Mouse (Mus musculus): ENCODE measurements around the gene Kcnab1.

Kcnab1 gene

GRCm38 (mm10) chr3:65204356-65205075 lies 95.3 kb downstream of the Kcnab1 start:
- DNase-seq (ENCODE audit: low read depth, low spot score), result no peak

GRCm38 (mm10) chr3:65205539-65206020 lies 96.4 kb downstream of the Kcnab1 start:
- no peak for DNase-seq (ENCODE audit: low read depth, low spot score)

DNA sequence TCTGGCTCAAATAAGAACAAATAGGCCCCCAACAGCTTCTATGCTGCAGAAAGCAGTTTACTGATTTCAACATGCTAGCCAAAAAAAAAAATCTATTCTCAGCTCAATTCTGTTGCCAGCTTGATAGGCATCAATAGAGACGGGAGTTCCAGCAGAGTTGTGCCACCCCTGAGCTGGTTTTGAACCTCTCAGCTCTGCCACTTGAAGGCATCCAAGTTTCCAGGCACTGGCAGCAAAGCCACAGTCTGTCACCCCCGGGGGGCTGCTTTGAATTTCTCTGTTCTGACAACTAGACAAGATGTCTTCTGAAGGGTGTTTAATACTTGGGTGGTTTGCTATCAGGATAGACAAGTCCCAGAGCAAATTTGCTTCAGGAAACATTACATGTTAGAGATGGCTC lies 104.5 kb downstream of the Kcnab1 start:
- DNase-seq (ENCODE audit: low read depth, low spot score), result no peak

DNA sequence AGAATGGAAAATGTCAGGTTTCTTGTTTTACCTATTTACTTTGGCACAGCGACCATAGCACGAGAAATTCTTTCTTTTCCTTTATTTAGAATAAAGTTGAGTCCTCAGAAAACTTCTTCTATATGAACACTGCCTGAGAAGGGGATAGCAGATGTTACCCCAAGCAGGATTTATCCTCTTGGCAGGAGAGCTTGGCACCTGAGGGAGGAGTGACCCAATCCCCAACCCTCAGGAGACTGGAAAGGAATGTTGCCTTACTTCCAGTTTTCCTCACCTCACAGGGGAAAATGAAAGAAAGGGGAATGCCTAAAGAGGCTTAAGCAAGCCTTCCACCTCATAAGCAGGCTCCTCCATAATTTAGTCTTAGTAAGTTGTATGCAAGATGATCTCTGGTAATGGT lies 105.5 kb downstream of the Kcnab1 start:
- DNase-seq (ENCODE audit: low read depth, low spot score), result no peak

DNA sequence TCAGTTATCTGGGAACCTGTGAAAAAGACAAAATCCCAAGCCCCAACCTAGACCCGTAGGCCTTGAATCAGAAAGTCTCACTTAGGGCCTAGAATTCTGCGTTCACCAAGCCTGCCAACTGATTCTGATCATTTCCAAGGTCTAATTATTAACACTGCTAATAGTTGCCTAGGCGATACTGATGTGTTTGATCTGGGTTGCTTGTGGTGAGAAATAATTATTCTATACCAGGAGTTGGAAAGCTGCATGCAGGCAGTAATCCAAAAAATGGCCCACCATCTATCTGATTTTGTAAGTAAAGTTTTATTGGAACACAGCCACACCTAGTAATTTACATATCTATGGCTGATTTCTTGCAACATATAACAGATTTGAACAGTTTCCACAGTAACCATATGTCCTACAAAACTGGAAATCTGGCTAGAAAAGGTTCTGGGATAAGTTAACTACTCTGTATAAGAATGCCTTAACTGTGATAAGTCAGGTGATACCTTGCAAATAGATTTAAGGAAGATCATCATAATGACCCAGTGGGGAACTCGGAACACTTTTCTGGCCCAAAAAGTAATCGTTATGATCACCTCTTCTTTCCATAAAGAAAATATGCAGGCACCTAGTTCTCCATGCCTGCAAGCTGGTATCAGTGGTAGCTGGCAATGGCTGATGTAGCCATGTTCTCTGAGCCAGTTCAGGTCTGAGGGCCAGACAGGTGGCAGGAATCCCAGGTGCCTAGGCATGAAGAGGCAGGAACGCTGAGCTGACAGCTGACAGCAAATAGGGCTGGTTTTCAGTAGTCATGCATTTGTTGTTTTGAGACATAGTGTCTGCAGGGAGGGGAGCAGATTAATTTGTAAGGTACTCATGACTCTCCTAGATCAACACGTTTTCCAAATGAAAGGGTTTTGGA lies 108.7 kb downstream of the Kcnab1 start:
- DNase-seq (ENCODE audit: low read depth, low spot score), result no peak

- DNase-seq (ENCODE audit: low read depth, low spot score), result no peak
Measured at GRCm38 (mm10) chr3:65220287-65220686, 111.1 kb downstream of the Kcnab1 start.

GRCm38 (mm10) chr3:65223635-65224034 lies 114.5 kb downstream of the Kcnab1 start:
- DNase-seq (ENCODE audit: low read depth, low spot score), result no peak

GRCm38 (mm10) chr3:65230978-65231377 lies 121.8 kb downstream of the Kcnab1 start:
- DNase-seq (ENCODE audit: low read depth, low spot score), result no peak

DNA sequence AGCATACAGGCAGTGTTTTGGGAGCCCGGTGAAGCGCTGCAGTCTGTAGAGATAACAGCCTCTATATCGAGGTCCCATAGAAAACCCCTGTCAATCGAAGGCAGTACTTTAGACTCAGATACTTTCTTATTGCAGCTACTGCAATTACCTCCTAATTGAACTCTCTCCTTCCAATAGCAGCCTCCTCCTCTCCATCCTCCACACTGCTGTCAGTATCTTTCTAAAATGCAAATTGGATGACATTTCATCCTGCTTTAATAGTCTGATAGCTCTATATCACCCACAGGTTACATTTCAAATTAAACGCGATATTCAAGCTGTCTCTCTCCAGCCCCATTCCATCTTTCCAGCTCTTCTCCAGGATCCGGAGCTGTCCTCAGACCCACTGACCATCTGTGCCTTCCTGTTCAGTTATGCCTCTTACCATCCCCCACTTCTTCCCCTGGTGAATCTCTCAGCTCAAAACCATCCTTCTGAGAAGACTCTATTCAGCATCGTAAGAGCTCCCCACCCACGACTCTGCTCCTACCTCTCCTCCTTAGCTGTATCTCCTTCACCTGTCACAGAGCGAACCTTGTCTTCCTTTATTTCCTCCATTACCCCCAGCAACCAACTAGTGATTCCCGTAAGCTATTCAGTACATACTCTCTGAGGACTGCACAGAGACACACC lies 122.4 kb downstream of the Kcnab1 start:
- no peak for DNase-seq (ENCODE audit: low read depth, low spot score)

DNA sequence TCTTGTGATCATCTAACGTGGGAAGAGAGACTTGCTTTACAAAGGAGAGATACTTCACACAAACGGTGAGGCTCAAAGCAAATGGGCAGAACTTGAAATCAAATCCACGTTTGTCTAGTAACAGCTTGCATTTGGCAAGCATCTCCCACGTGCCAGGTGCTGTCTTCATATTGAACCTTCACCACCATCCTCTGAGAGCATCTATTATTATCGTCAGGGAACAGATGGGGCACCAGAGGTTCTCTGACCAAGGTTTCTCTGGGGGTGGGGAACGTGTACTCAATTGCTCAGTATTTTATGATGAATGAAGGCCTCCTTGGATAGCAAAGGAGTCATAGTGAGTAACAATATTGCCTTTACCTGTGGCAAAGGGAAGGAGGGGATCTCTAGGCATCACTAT lies 139.8 kb downstream of the Kcnab1 start:
- no peak for DNase-seq (ENCODE audit: low read depth, low spot score)

GRCm38 (mm10) chr3:65260521-65260920 lies 151.3 kb downstream of the Kcnab1 start:
- DNase-seq (ENCODE audit: low read depth, low spot score), result no peak

DNA sequence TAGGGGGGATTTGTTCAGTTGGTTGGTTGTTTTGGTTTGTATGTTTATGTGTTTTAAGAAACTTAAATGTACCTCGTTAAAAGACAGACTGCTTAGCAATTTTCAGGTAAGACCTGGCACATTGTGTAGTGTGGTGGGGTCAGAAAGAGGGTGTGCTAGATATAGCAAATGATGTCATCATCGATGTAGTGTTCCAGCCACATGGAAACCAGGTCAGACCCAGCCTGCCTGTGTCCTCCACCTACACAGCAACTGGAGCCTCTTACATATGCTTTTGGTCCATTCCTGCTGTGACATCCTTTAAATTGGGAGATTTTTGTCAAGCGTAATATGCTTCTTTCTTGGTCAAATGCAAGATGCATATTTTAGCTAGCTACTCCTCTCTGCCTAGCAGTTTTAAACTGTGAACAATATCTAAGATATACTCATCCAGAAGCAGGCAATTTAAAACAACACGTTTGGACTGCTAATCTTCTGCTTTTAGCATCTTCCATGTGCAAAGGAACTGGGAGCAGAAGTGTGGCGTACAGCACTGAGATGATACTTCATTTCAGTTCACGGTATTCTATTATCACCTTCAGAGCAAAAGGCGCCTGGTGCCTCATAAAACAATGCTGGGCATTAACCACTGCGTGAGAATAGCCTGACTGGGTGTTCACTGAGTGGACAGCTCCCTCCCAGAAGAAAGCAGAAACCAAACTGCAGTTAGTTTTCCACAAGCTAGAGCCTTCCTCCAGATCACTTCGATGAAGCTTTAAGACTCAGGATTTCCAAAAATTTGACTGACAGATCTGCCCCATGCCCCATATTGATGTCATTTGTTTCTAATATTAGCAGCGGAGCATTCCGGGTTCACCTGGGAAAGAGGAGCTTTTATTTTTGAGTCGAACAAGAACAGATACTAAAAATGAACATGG lies 153.6 kb downstream of the Kcnab1 start:
- no peak for DNase-seq (ENCODE audit: low read depth, low spot score)

DNA sequence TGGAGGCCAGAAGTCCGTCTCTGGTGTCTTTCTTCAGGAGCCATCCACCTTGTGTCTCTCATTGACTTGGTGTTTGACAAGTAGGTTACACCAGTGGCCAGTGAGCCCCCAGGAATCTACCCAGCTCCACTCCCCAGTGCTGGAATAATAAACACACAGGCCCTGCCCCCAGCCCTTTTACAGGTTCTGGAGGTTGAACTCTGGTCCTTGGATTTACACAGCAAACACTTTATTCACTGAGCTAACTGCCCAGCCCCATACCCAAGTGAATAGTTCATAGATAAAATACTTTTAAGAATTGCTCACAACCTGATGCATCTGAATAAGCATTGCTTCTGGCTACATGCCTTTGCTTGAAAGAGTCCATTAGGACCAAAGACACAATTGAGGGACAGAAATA lies 164.1 kb downstream of the Kcnab1 start:
- DNase-seq (ENCODE audit: low read depth, low spot score), result no peak

GRCm38 (mm10) chr3:65277777-65278176 lies 168.6 kb downstream of the Kcnab1 start:
- DNase-seq (ENCODE audit: low read depth, low spot score), result no peak

GRCm38 (mm10) chr3:65283366-65283765 lies 174.2 kb downstream of the Kcnab1 start:
- DNase-seq (ENCODE audit: low read depth, low spot score), result no peak

DNA sequence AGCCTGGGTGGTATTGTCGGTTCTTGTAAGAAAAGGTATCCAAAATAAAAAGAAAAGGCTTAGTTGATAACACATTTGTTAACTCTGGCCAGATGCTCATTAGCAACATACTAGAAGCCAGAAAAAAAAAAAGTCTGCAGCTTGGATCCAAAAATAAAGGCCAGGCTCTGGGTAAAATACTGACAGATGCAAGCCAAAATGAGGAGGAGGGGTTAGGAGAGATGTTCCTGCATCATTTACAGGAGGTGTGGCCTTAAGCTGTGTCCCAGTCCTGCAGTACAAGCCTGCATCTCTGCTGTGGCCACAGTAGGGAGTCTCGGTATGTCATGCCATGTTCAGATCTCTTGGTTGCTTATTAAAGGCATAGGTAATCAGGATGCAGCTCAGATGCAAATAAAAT lies 179.8 kb downstream of the Kcnab1 start:
- no peak for DNase-seq (ENCODE audit: low read depth, low spot score)

DNA sequence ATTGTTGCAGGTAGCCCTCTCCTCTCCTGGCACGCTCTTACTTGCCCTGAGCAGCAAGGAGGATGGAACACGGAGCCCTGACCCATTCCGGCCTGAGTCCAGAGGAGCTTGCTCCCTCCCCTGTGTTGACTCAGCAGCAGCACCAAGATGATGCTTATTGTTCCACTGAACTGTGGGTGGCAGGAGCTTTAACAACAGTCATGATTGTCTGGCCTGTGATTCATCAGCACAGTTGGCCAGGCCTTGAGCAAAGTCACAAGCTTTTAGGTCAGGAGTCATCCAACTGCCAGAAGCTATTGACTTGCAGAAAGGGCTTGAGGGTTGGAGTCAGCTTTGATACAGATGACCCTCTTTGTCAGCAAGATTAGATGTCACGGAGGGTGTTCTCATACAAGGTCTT lies 187.8 kb downstream of the Kcnab1 start:
- peak; percentile 4 for DNase-seq (ENCODE audit: low read depth, low spot score)

DNA sequence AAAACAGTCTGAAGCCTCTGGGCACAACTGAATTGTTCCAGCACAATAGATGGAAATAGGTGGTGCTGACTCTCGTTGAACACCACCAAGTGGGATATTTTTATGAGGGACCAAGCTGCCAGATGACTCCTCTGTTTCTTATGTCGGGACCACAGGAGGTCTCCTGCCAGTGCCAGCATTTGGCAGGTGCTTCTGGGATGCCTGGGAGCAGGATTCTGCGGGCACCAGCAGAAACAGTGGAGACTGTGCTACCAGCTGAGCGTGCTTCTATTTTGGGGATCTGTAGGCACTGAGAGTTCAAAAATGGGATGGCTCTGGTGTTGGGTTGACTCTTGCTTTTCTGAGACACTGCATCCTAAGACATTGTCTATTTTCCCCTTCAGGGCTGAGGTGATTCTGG lies 190.0 kb downstream of the Kcnab1 start:
- DNase-seq (ENCODE audit: low read depth, low spot score), result no peak

- no peak for DNase-seq (ENCODE audit: low read depth, low spot score)
Measured at GRCm38 (mm10) chr3:65301531-65301930, 192.3 kb downstream of the Kcnab1 start.

- no peak for DNase-seq (ENCODE audit: low read depth, low spot score)
Measured at GRCm38 (mm10) chr3:65302559-65302958, 193.4 kb downstream of the Kcnab1 start.

GRCm38 (mm10) chr3:65315837-65316236 lies 206.7 kb downstream of the Kcnab1 start:
- DNase-seq (ENCODE audit: low read depth, low spot score), result no peak

All from ZHBTc4 (cell line).